ENCODE assay signal across 24 mouse cellular contexts in the genomic region with DNA sequence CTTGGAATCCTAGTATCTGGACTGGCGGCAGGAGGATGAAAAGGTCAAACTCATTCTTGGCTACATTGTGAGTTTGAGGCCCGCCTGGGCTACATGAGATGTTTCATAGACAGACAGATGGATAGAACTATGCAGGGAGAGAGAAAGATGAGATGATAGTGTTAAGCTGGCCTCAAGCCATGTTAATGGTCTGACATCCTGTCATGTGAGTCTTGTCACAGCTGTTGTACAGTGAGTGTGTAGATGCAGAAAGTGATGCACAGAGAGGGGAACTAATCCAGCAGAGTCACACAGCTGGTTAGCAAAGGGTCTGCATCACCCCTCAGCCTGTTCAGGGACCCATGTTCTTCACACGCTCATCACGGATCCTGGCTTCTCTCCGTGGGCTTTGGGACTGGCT. TPM values are rescaled to one million over a fixed set of nuclear protein-coding genes. Genes with fewer than 3 reads are reported as not detected.
DNase-seq lines count a peak whose midpoint lies in the region; ATAC-seq and TF ChIP-seq lines count a peak whose summit lies in the region.
"Had no signal": no experiment of that assay in that cellular context is flagged by ENCODE, and none has a peak within 500 bp of the region (broad histone marks: within the 10 kb centered on the region; RNA-seq: fewer than 3 reads in every experiment).

No protein-coding gene starts in this region.

- H3K36me3 ChIP-seq in forebrain, embryonic 13.5 days (ENCODE audit: poor library complexity, severe bottlenecking): 0 out of 2 replicates have a peak, but pooled peaks cover 5% of the 10 kb centered on the region
- peaks cover 4% of the 10 kb centered on the region; the same call in 1 of the 2 replicates for H3K36me3 ChIP-seq in forebrain, embryonic 11.5 days (ENCODE audit: control insufficient read depth, insufficient read depth, low read length)
- H3K36me3 ChIP-seq in lung, embryonic 16.5 days (ENCODE audit: control insufficient read depth, insufficient read depth, low read length): no peaks in the 10 kb centered on the region
- H3K36me3 ChIP-seq in thymus, adult 2 months (ENCODE audit: control insufficient read depth, insufficient read depth, low read length): no peaks in the 10 kb centered on the region
- H3K36me3 ChIP-seq in splenic B cell, adult 2 months (ENCODE audit: control insufficient read depth, insufficient read depth, low read length, poor library complexity, severe bottlenecking): no peaks in the 10 kb centered on the region
- no peaks in the 10 kb centered on the region for H3K36me3 ChIP-seq in liver, embryonic 12.5 days
- H3K36me3 ChIP-seq: embryonic facial prominence, embryonic 15.5 days; heart, embryonic 15.5 days; hindbrain, embryonic 13.5 days had no signal

- H3K27ac ChIP-seq in forebrain, embryonic 13.5 days: 0 out of 2 replicates have a peak overlapping the region, but pooled peaks have one; percentile 2
- no peak overlapping the region for H3K27ac ChIP-seq in forebrain, embryonic 11.5 days (ENCODE audit: low read depth, low read length)
- H3K27ac ChIP-seq in lung, embryonic 16.5 days (ENCODE audit: low read length): no peak overlapping the region
- no peak overlapping the region for H3K27ac ChIP-seq in thymus, adult 2 months (ENCODE audit: control insufficient read depth, insufficient read depth, low read length)
- no peak overlapping the region for H3K27ac ChIP-seq in liver, embryonic 12.5 days
- H3K27ac ChIP-seq: embryonic facial prominence, embryonic 15.5 days; forebrain, embryonic 10.5 days; heart, embryonic 15.5 days; hindbrain, embryonic 13.5 days had no signal

- ATAC-seq in forebrain, embryonic 13.5 days: no peak
- ATAC-seq in forebrain, embryonic 11.5 days (replicated peaks; ENCODE audit: low FRiP score): no peak
- peak; percentile 34; the same call in 1 of the 2 replicates for ATAC-seq in lung, embryonic 16.5 days (ENCODE audit: low read depth)
- no peak for ATAC-seq in liver, embryonic 12.5 days
- ATAC-seq: forebrain, embryonic 16.5 days had no signal

- WGBS in forebrain, embryonic 13.5 days: 87% methylated on average over 5 of the region's 5 CpGs
- 90% methylated on average over 5 of the region's 5 CpGs for WGBS in forebrain, embryonic 11.5 days
- WGBS in lung, embryonic 16.5 days: 72% methylated on average over 5 of the region's 5 CpGs
- WGBS in thymus, adult 2 months: 92% methylated on average over 5 of the region's 5 CpGs
- WGBS in liver, embryonic 12.5 days (ENCODE audit: insufficient replicate concordance): 76% methylated on average over 5 of the region's 5 CpGs

- no peak for DNase-seq in forebrain, embryonic 11.5 days (ENCODE audit: low spot score)
- DNase-seq in lung, postnatal 25 days (ENCODE audit: low spot score): no peak
- peak; percentile 16 for DNase-seq in thymus, adult 2 months
- no peak for DNase-seq in thymus, postnatal 4 days
- peak; percentile 35 for DNase-seq in splenic B cell, adult 2 months (ENCODE audit: low read depth, low spot score)
- DNase-seq: adrenal gland, postnatal 10 days; cerebellum, adult 11 months; cerebellum, adult 8-10 months; cerebellum, postnatal 14 days; embryo, embryonic 11 days; gastrocnemius, postnatal 10 days; heart, adult 18-20 months; heart, postnatal 14 days had no signal

- no peaks in the 10 kb centered on the region for H3K9me3 ChIP-seq in forebrain, embryonic 13.5 days (replicated peaks)
- no peaks in the 10 kb centered on the region; the same call in 1 of the 2 replicates for H3K9me3 ChIP-seq in forebrain, embryonic 11.5 days (ENCODE audit: control insufficient read depth, low read length)
- H3K9me3 ChIP-seq in lung, embryonic 16.5 days (ENCODE audit: control insufficient read depth, low read length): no peaks in the 10 kb centered on the region
- no peaks in the 10 kb centered on the region for H3K9me3 ChIP-seq in liver, embryonic 12.5 days (replicated peaks)
- H3K9me3 ChIP-seq: embryonic facial prominence, embryonic 15.5 days; heart, embryonic 15.5 days; hindbrain, embryonic 13.5 days had no signal

- no peak for TF ChIP-seq CTCF in thymus, adult 2 months (IDR thresholded peaks at IDR 0.05; ENCODE audit: borderline replicate concordance, control insufficient read depth, extremely low read depth, insufficient read depth, low read length, poor library complexity)

- TF ChIP-seq POLR2A in thymus, adult 2 months (IDR thresholded peaks at IDR 0.05; ENCODE audit: control insufficient read depth, extremely low read depth, insufficient read depth, low read length, poor library complexity): no peak

- H3K4me2 ChIP-seq in forebrain, embryonic 13.5 days: no peak overlapping the region
- no peak overlapping the region for H3K4me2 ChIP-seq in forebrain, embryonic 11.5 days (ENCODE audit: low read depth, low read length, severe bottlenecking)
- no peak overlapping the region for H3K4me2 ChIP-seq in lung, embryonic 16.5 days (ENCODE audit: low read depth, low read length)
- H3K4me2 ChIP-seq in liver, embryonic 12.5 days: no peak overlapping the region
- H3K4me2 ChIP-seq: embryonic facial prominence, embryonic 15.5 days; heart, embryonic 11.5 days; heart, embryonic 15.5 days; hindbrain, embryonic 13.5 days had no signal

- peaks cover 35% of the 10 kb centered on the region for H3K4me1 ChIP-seq in forebrain, embryonic 13.5 days
- H3K4me1 ChIP-seq in forebrain, embryonic 11.5 days (replicated peaks; ENCODE audit: control insufficient read depth, insufficient read depth, low read length): 0 out of 2 replicates have a peak, but pooled peaks cover 2% of the 10 kb centered on the region
- H3K4me1 ChIP-seq in lung, embryonic 16.5 days (replicated peaks; ENCODE audit: control insufficient read depth, insufficient read depth, low read length): 0 out of 2 replicates have a peak, but pooled peaks cover 3% of the 10 kb centered on the region
- peaks cover 6% of the 10 kb centered on the region; the same call in 1 of the 2 replicates for H3K4me1 ChIP-seq in thymus, adult 2 months (replicated peaks; ENCODE audit: control insufficient read depth, insufficient read depth, low read length)
- peaks cover 7% of the 10 kb centered on the region for H3K4me1 ChIP-seq in liver, embryonic 12.5 days

- H3K27me3 ChIP-seq in forebrain, embryonic 13.5 days: no peaks in the 10 kb centered on the region
- no peaks in the 10 kb centered on the region for H3K27me3 ChIP-seq in forebrain, embryonic 11.5 days (ENCODE audit: control insufficient read depth, insufficient read depth, low read length)
- H3K27me3 ChIP-seq in lung, embryonic 16.5 days (ENCODE audit: control insufficient read depth, insufficient read depth, low read depth, low read length): no peaks in the 10 kb centered on the region
- no peaks in the 10 kb centered on the region for H3K27me3 ChIP-seq in thymus, adult 2 months (ENCODE audit: control insufficient read depth, insufficient read depth, low read length)
- H3K27me3 ChIP-seq in splenic B cell, adult 2 months (ENCODE audit: control insufficient read depth, insufficient read depth, low read length, poor library complexity, severe bottlenecking): no peaks in the 10 kb centered on the region
- H3K27me3 ChIP-seq in liver, embryonic 12.5 days (replicated peaks): no peaks in the 10 kb centered on the region
- H3K27me3 ChIP-seq: CH12.LX; embryonic facial prominence, embryonic 15.5 days; heart, embryonic 15.5 days; hindbrain, embryonic 13.5 days had no signal

- no peak overlapping the region for H3K4me3 ChIP-seq in forebrain, embryonic 13.5 days
- H3K4me3 ChIP-seq in forebrain, embryonic 11.5 days (ENCODE audit: low read depth, low read length): no peak overlapping the region
- H3K4me3 ChIP-seq in lung, embryonic 16.5 days (ENCODE audit: low read length): no peak overlapping the region
- H3K4me3 ChIP-seq in thymus, adult 2 months (ENCODE audit: control insufficient read depth, insufficient read depth, low read length): no peak overlapping the region
- no peak overlapping the region for H3K4me3 ChIP-seq in liver, embryonic 12.5 days
- H3K4me3 ChIP-seq: embryonic facial prominence, embryonic 15.5 days; erythroblast, embryonic 14.5 days; forebrain, embryonic 10.5 days; heart, embryonic 15.5 days; hindbrain, embryonic 13.5 days had no signal

- no peak overlapping the region for H3K9ac ChIP-seq in forebrain, embryonic 13.5 days
- no peak overlapping the region for H3K9ac ChIP-seq in forebrain, embryonic 11.5 days (ENCODE audit: low read length)
- no peak overlapping the region for H3K9ac ChIP-seq in lung, embryonic 16.5 days (ENCODE audit: low read length)
- H3K9ac ChIP-seq in liver, embryonic 12.5 days: no peak overlapping the region
- H3K9ac ChIP-seq: embryonic facial prominence, embryonic 15.5 days; heart, embryonic 15.5 days; hindbrain, embryonic 13.5 days had no signal

RNA-seq across cellular contexts. Expression of a gene that starts 19.2 kb away (rescaled TPM):
- 2.4 and 2.5 TPM in 2 replicates for polyA plus RNA-seq in forebrain, embryonic 13.5 days (2015; fragmentation: Nextera tagmentation; extraction: Ambion mirVana)
- 4.6 TPM in 2 replicates for polyA plus RNA-seq in forebrain, embryonic 11.5 days (2014; fragmentation: Nextera tagmentation; extraction: Ambion mirVana)
- polyA plus RNA-seq in lung, embryonic 16.5 days (2015; fragmentation: Nextera tagmentation; extraction: Ambion mirVana): 0.75 and 0.93 TPM in 2 replicates
- polyA plus RNA-seq in thymus, adult 2 months (2012; rRNA removed): 5.7 and 7.8 TPM in 2 replicates
- 0.53 and 0.58 TPM in 2 replicates for polyA plus RNA-seq in liver, embryonic 12.5 days (2016; fragmentation: Nextera tagmentation; extraction: Ambion mirVana)

Comparison
In these comparisons a context has a peak if more than half of its experiments do, and no peak if none do; other contexts are left out.
1. DNase-seq: peak in thymus, adult 2 months (single experiment) and splenic B cell, adult 2 months (single experiment); none in forebrain, embryonic 11.5 days (single experiment), lung, postnatal 25 days (single experiment) and thymus, postnatal 4 days (single experiment).